Mouse (Mus musculus) E14TG2a.4 (cell line): ENCODE results near the gene Srrm1.

Experiments
- CTCF ChIP-seq: conservative IDR thresholded peaks from 2 replicates; pipeline ENCODE4 v1.5.1; 2014; ENCODE audit warnings: low read length
- NANOG ChIP-seq: IDR thresholded peaks from 2 replicates; pipeline ENCODE4 v1.6.1; 2014; ENCODE audit warnings: borderline replicate concordance, low read length, mixed read lengths
- POU5F1 ChIP-seq: IDR thresholded peaks from 2 replicates; pipeline ENCODE4 v1.6.1; 2014; ENCODE audit warnings: low read length, borderline replicate concordance

DNA sequence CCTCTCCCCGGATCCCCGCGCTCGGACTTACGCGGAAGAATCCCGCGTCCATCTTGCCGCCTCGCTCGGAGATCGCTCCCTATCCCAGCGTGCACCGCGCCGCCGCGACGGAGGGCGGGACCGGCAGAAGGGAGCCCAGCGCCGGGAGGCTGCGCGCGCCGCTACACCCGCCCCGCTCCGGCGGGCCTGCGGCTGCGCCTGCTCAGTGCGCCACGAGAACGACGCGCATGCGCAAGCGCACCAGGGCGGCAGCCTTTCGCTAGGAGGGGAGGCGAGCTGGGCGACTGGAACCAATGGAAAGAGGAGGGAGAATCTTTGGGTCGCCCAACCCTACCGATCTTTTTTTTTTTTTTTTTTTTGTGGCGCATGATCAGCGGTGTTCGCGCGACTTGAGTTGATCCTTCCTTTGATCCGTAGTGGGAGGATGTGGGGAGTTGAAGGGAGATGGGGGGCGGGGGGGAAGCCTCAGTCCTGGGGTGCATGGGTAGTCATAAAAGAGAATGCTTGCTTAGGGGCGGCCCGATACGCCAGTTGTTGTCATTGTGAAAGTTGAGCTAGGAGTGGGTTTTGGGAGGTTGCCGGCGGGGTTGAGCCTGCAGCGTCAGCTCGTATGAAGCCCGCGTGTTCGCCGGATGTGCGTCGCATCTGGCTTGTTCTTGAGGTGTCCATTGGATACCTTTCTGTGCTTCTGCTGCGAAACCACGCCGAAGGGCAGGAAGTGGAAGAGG lies at the start of gene Srrm1:
- TF ChIP-seq CTCF (no peak), NANOG (no peak), POU5F1 (no peak)
